Comparison of ENCODE assay signal across 9 mouse cellular contexts in genomic region chr1:74893134-74893855, GRCm38 (mm10). TPM values are rescaled to one million over a fixed set of nuclear protein-coding genes. Genes with fewer than 3 reads are reported as not detected.
DNase-seq lines count a peak whose midpoint lies in the region; ATAC-seq and TF ChIP-seq lines count a peak whose summit lies in the region.
"Had no signal": no experiment of that assay in that cellular context is flagged by ENCODE, and none has a peak within 500 bp of the region (broad histone marks: within the 10 kb centered on the region; RNA-seq: fewer than 3 reads in every experiment).

Gene Cryba2 (minus strand): TSS chr1:74893143.

- in situ Hi-C loops in Patski (cut with MboI; ENCODE audit: low pct_unique_long_range_greater_than_20kb) = no loop called here

- peaks cover 8% of the 10 kb centered on the region for H3K4me1 ChIP-seq in neural tube, embryonic 11.5 days (ENCODE audit: control insufficient read depth, insufficient read depth, low read length)

- peak in 1 of 2 experiments; percentile 47 for DNase-seq in layer of hippocampus, adult 2 months (ENCODE audit: low spot score in 2 of 2)
- DNase-seq in layer of hippocampus, postnatal 36 days = no peak
- DNase-seq in Patski (ENCODE audit: low read depth, low spot score) = no peak
- peak; percentile 80 for DNase-seq in embryo, embryonic 10 days (ENCODE audit: low spot score)
- DNase-seq in left cerebral cortex, postnatal 4 days = peak; percentile 74
- peak; percentile 82 for DNase-seq in neural tube, embryonic 11.5 days (ENCODE audit: low spot score)
- DNase-seq in yolk sac, embryonic 10.5 days (ENCODE audit: low spot score) = no peak

- H3K9ac ChIP-seq in neural tube, embryonic 11.5 days (ENCODE audit: low read length) = no peak within 1 kb of the TSS

- intact Hi-C loops in left cerebral cortex, postnatal 4 days (cut with DNase I) = loop anchor here (5.0 kb wide), 1 partner anchor 124 kb away; no protein-coding TSS in a partner anchor

- peak; percentile 83 for TF ChIP-seq CTCF in layer of hippocampus, adult 2 months (conservative IDR thresholded peaks at IDR 0.05)
- no peak for TF ChIP-seq CTCF in Patski (IDR thresholded peaks at IDR 0.05)

- H3K27me3 ChIP-seq in Patski = peaks cover 53% of the 10 kb centered on the region
- H3K27me3 ChIP-seq in neural tube, embryonic 11.5 days (ENCODE audit: control insufficient read depth, insufficient read depth, low read length) = peaks cover 89% of the 10 kb centered on the region

- peak; percentile 36 for ATAC-seq in Patski
- peak; percentile 33 to 46; a peak in 1 of 4 replicates for ATAC-seq in hematopoietic stem cell, adult 5-6 weeks (replicated peaks in 1 of 2; ENCODE audit: insufficient read depth in 1 of 2, low FRiP score in 2 of 2, low TSS enrichment in 1 of 2, low read depth in 1 of 2, poor library complexity in 2 of 2, severe bottlenecking in 2 of 2)
- peak; percentile 27; the same call in 1 of the 2 replicates for ATAC-seq in neural tube, embryonic 11.5 days (ENCODE audit: insufficient read depth, low FRiP score, low TSS enrichment)

- H3K4me2 ChIP-seq in neural tube, embryonic 11.5 days (ENCODE audit: low read depth) = peak within 1 kb of the TSS; percentile 15

- CTCF ChIA-PET in Patski (lab: Charles Lee) = interaction anchor here (1.2 to 1.4 kb wide), 4 partner anchors 12 to 158 kb away, joined by 3 to 5 read pairs (median 4); no protein-coding TSS in a partner anchor

- H3K36me3 ChIP-seq in neural tube, embryonic 11.5 days (ENCODE audit: control insufficient read depth, insufficient read depth, low read length) = no peaks in the 10 kb centered on the region

- 3% methylated on average over 25 of the region's 25 CpGs for WGBS in neural tube, embryonic 11.5 days

- H3K9me3 ChIP-seq in neural tube, embryonic 11.5 days (ENCODE audit: control insufficient read depth, low read length) = no peaks in the 10 kb centered on the region

- H3K4me3 ChIP-seq in layer of hippocampus, adult 2 months = peak within 1 kb of the TSS; percentile 18; the same call in 1 of the 2 replicates
- H3K4me3 ChIP-seq in neural tube, embryonic 11.5 days (ENCODE audit: low read depth, low read length) = no peak within 1 kb of the TSS

- H3K27ac ChIP-seq in layer of hippocampus, adult 2 months = no peak within 1 kb of the TSS
- no peak within 1 kb of the TSS for H3K27ac ChIP-seq in neural tube, embryonic 11.5 days (ENCODE audit: low read depth, low read length)

- POLR2A ChIA-PET in Patski (lab: Charles Lee) = interaction anchor here (0.5 kb wide), 1 partner anchor 11 kb away, joined by 3 read pairs; no protein-coding TSS in a partner anchor

RNA-seq across cellular contexts. Expression of gene Cryba2, which starts in this region (rescaled TPM):
- not detected for total RNA-seq in layer of hippocampus, adult 2 months (2021)
- total RNA-seq in layer of hippocampus, postnatal 36 days (2021) = not detected
- not detected for polyA plus RNA-seq in Patski (2021)
- total RNA-seq in hematopoietic stem cell, adult 5-6 weeks (2017) = not detected in 2 replicates
- not detected for total RNA-seq in left cerebral cortex, postnatal 4 days (2021)
- not detected in 2 replicates for polyA plus RNA-seq in neural tube, embryonic 11.5 days (2014; fragmentation: Nextera tagmentation; extraction: Ambion mirVana)
- polyA plus RNA-seq: liver, embryonic 16.5 days had no signal

Comparison
In these comparisons a context has a peak if more than half of its experiments do, and no peak if none do; other contexts are left out.
1. Peak in ATAC-seq in Patski; RNA of the gene not detected or under 1 TPM.
2. Peak in ATAC-seq in hematopoietic stem cell, adult 5-6 weeks; RNA of the gene not detected or under 1 TPM.
3. Peak in DNase-seq in left cerebral cortex, postnatal 4 days; RNA of the gene not detected or under 1 TPM.
4. Peak in DNase-seq, ATAC-seq and H3K4me2 ChIP-seq in neural tube, embryonic 11.5 days; RNA of the gene not detected or under 1 TPM.